Mouse (Mus musculus): ENCODE results near the gene Pcdh10. TPM values are rescaled to one million over a fixed set of nuclear protein-coding genes. Genes with fewer than 3 reads are reported as not detected.

Gene Pcdh10
- polyA plus RNA-seq (2012; ENCODE audit: insufficient read depth, insufficient read length, missing spikeins), result not detected in 2 replicates

DNA sequence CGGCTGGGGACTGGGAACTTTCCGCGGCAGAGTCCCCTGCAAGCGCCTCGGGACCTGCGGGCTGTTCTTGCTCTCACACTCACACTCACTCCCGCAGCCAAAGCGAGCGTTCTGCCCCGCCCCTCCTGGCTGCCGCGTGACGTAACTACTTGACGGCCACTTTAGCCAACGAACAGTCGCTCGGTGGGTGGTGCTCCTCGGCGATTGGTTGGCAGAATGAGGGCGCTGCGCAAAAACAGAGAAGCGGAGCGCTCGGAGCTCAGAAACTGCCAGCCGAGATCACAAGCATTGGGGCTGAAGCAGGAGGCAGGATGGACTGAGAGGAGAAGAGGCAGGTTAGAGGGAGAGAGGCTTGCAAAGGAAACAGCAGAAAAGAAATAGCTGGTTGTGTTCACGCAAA lies at the start of gene Pcdh10:
Gene Pcdh10 (plus strand): TSS at position 254 of the 400 bp plus-strand sequence.
- Histone ChIP-seq H3K4me3 (ENCODE audit: insufficient read depth, low read depth, low read length) (peak within 1 kb of the TSS; percentile 33), H3K27ac (replicated peaks; ENCODE audit: low read depth, low read length) (no peak within 1 kb of the TSS), H3K4me1 (ENCODE audit: control insufficient read depth, insufficient read depth, insufficient read length, low read length) (no peaks in the 10 kb centered on the region; the same call in 1 of the 2 replicates)

DNA sequence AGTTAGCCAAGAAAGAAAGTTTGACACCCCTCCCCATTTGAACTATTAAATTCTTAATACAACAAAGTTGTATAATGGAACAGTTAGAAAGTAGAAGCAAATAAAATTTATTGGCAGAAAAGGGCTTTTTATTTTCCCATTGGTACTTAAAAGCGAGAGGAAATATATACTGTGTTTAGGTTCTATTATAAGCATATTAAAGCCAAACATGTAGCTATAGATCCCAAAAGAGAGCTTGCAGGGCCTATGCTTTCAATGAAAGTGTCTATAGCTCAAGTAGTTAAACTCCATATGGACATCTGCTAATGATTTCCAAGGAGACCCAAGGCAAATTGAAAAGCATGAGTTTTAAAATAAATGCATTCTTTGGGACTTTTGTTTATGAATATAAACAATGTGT lies 22.3 kb upstream of the Pcdh10 start:
- Histone ChIP-seq H3K4me1 (ENCODE audit: control insufficient read depth, insufficient read depth, insufficient read length, low read length) (no peaks in the 10 kb centered on the region), H3K27ac (replicated peaks; ENCODE audit: low read depth, low read length) (no peak overlapping the region), H3K4me3 (ENCODE audit: insufficient read depth, low read depth, low read length) (no peak overlapping the region)

DNA sequence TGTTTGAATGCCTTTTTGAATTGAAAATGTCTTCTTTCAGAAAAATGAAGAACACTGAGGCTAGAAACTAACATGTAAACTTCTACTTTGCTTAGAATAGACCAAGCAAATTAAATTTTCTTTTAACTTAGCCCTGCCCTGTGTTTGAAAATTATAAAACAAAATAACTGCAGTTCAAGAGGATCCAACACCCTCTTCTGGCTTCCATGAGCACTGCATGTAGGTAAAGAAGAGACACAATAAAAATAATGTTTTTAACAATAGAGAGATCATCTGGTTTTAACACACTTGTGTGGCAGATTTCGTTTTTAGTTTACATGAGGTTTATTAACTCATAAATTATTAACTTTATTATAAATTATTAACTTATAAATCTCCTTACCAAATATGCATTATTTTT lies 9.2 kb upstream of the Pcdh10 start:
- Histone ChIP-seq H3K4me3 (ENCODE audit: insufficient read depth, low read depth, low read length) (no peak overlapping the region), H3K27ac (replicated peaks; ENCODE audit: low read depth, low read length) (no peak overlapping the region), H3K4me1 (ENCODE audit: control insufficient read depth, insufficient read depth, insufficient read length, low read length) (no peaks in the 10 kb centered on the region)

DNA sequence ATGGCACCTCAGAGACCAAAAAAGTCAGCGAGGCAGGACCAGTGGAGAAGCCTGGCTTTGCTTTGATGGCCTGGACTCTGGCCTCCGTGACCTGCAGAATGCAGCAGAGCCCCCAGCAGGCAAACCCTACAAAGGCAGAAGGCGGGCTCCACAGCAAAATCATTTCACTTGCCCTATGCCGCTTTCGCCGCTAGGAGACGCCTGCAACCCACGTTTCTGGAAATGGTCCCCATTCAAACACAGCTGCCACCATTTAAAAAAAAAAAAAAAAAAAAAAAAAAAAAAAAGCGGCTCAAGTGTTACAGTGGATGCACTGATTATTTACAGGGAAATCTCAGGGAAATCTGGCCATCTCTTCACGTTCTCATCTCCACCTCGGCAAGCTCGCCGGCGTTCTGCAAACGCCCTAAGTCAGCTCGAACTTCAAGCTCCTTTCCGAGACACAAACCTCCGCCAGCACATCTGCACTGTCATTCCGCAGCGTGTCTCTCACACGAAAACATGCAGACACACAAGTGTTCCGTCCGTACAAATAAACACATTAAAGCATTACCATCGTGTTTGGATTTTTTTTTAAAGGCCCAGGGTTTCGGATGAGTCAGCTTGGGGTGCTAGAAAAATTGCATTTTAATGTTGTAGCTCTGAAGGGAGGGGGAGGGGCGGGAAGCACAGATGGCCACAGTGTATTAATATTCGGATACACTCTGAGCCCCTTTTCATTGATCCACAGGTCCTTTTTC lies 2.3 kb upstream of the Pcdh10 start:
- Histone ChIP-seq H3K4me3 (ENCODE audit: insufficient read depth, low read depth, low read length) (peak overlapping the region; percentile 41), H3K27ac (replicated peaks; ENCODE audit: low read depth, low read length) (no peak overlapping the region), H3K4me1 (ENCODE audit: control insufficient read depth, insufficient read depth, insufficient read length, low read length) (no peaks in the 10 kb centered on the region; the same call in 1 of the 2 replicates)

DNA sequence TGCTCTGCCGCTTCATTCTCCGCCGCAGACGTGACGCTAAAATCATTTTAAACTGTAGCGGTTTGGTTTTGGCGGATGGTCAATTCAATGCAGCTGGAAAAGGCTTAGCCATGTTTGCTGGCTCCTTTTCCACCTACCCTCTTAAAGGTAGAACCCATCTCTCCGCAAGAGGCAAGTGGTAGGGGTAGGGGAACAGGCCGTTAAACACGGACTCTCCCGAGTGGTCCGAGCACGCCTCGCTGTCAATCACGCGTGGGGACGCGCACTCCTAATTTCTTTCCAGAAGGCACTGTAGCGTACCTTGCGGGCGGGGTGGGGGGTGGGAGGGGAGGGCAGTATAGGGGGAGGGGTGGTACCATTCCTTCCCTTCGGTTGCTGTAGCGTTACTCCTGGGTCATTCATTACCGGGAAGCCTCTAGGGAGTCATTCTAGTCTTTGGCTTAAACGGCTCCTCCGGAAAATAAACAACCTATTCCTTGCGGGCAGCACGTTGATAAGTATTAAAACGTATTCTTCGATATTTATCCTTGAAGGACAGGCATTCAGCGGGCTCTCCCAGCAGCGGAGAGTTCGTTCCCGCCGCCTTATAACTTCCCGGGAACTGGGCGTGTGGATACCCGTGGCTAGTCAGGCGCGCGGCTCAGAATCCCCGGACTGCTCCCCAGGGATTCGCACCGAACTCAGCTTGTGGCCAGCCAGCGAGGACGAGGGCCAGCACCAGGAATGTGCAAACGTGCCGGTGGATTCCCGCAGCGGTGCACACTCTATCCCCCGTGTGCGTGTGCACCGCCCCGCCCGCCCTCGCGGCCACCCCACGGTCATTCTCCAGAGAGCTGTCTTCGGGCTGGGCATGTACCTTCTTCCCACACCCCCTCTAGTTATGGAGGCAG lies 1.5 kb upstream of the Pcdh10 start:
- H3K27ac ChIP-seq (replicated peaks; ENCODE audit: low read depth, low read length), result no peak overlapping the region
- H3K4me1 ChIP-seq (ENCODE audit: control insufficient read depth, insufficient read depth, insufficient read length, low read length), result no peaks in the 10 kb centered on the region; the same call in 1 of the 2 replicates
- peak overlapping the region; percentile 41 for H3K4me3 ChIP-seq (ENCODE audit: insufficient read depth, low read depth, low read length)

DNA sequence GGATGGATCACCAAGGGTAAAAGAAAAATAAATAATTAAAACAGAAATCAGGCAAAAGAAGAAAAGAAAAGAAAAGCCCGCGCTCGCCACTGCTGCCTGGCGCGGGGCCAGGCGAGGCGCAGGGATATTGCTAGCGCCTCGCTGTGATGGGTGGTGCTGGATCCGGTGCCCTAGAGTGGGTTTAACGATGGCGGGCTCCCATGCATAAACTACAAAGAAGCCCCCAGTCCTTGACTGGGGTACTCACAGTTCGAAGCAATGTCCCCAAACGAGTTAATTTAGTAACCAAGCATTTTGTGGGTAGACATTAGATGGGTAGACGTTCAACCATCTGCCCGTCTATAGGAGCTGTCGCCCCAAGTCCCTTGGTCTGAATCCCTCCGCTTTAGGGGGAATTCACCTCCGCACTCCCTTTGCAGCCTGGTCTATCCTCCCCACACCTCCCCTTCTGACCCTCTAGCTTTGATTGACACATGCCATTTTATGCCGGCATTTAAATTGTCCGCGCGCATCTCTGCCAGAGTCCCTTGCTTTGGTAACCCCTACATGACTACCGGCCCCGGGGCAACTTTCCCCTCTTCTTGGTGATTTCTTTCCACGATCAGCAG lies 703 bp upstream of the Pcdh10 start:
- H3K4me1 ChIP-seq (ENCODE audit: control insufficient read depth, insufficient read depth, insufficient read length, low read length), result no peaks in the 10 kb centered on the region; the same call in 1 of the 2 replicates
- H3K4me3 ChIP-seq (ENCODE audit: insufficient read depth, low read depth, low read length), result peak overlapping the region; percentile 33
- H3K27ac ChIP-seq (replicated peaks; ENCODE audit: low read depth, low read length), result no peak overlapping the region

DNA sequence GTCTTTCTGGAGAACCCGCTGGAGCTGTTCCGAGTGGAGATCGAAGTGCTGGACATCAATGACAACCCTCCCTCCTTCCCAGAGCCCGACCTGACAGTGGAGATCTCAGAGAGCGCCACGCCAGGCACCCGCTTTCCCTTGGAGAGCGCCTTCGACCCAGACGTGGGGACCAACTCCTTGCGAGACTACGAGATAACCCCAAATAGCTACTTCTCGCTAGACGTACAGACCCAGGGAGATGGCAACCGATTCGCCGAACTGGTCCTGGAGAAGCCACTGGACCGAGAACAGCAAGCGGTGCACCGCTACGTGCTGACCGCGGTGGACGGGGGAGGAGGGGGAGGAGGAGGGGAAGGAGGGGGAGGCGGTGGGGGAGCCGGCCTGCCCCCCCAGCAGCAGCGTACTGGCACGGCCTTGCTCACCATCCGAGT lies 1.4 kb downstream of the Pcdh10 start:
- no peaks in the 10 kb centered on the region; the same call in 1 of the 2 replicates for H3K4me1 ChIP-seq (ENCODE audit: control insufficient read depth, insufficient read depth, insufficient read length, low read length)
- H3K27ac ChIP-seq (replicated peaks; ENCODE audit: low read depth, low read length), result no peak overlapping the region
- no peak overlapping the region for H3K4me3 ChIP-seq (ENCODE audit: insufficient read depth, low read depth, low read length)

DNA sequence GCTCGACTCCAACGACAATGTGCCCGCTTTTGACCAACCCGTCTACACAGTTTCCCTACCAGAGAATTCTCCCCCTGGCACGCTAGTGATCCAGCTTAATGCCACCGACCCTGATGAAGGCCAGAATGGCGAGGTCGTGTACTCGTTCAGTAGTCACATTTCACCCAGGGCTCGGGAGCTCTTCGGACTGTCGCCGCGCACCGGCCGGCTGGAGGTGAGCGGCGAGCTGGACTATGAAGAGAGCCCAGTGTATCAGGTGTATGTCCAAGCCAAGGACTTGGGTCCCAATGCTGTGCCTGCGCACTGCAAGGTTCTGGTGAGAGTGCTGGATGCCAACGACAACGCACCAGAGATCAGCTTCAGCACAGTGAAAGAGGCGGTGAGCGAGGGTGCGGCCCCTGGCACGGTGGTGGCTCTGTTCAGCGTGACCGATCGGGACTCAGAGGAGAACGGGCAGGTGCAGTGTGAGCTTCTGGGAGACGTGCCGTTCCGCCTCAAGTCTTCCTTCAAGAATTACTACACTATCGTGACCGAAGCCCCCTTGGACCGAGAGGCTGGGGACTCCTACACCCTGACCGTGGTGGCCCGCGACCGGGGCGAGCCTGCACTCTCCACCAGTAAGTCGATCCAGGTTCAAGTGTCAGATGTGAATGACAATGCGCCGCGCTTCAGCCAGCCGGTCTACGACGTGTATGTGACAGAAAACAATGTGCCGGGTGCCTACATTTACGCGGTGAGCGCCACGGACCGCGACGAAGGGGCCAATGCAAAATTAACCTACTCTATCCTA lies 2.0 kb downstream of the Pcdh10 start:
- Histone ChIP-seq H3K4me3 (ENCODE audit: insufficient read depth, low read depth, low read length) (no peak overlapping the region), H3K27ac (replicated peaks; ENCODE audit: low read depth, low read length) (no peak overlapping the region), H3K4me1 (ENCODE audit: control insufficient read depth, insufficient read depth, insufficient read length, low read length) (no peaks in the 10 kb centered on the region; the same call in 1 of the 2 replicates)

DNA sequence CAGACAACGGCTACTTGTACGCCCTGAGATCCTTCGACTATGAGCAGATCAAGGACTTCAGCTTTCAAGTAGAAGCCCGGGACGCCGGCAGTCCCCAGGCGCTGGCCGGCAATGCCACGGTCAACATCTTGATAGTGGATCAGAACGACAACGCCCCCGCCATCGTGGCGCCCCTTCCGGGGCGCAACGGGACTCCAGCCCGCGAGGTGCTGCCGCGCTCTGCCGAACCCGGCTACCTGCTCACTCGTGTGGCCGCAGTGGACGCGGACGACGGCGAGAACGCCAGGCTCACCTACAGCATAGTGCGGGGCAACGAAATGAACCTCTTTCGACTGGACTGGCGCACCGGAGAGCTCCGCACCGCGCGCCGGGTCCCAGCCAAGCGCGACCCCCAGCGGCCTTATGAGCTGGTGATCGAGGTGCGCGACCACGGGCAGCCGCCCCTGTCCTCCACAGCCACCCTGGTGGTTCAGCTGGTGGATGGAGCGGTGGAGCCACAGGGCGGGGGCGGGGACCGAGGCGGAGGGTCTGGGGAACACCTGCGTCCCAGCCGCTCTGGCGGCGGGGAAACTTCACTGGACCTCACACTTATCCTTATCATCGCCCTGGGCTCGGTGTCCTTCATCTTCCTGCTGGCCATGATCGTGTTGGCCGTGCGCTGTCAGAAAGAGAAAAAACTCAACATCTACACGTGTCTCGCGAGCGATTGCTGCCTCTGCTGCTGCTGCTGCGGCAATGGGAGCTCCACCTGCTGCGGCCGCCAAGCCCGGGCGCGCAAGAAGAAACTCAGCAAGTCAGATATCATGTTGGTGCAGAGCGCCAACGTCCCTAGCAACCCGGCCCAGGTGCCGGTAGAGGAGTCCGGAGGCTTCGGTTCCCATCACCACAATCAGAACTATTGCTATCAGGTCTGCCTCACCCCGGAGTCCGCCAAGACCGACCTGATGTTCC lies 2.9 kb downstream of the Pcdh10 start:
- H3K27ac ChIP-seq (replicated peaks; ENCODE audit: low read depth, low read length), result no peak overlapping the region
- no peaks in the 10 kb centered on the region; the same call in 1 of the 2 replicates for H3K4me1 ChIP-seq (ENCODE audit: control insufficient read depth, insufficient read depth, insufficient read length, low read length)
- no peak overlapping the region for H3K4me3 ChIP-seq (ENCODE audit: insufficient read depth, low read depth, low read length)

DNA sequence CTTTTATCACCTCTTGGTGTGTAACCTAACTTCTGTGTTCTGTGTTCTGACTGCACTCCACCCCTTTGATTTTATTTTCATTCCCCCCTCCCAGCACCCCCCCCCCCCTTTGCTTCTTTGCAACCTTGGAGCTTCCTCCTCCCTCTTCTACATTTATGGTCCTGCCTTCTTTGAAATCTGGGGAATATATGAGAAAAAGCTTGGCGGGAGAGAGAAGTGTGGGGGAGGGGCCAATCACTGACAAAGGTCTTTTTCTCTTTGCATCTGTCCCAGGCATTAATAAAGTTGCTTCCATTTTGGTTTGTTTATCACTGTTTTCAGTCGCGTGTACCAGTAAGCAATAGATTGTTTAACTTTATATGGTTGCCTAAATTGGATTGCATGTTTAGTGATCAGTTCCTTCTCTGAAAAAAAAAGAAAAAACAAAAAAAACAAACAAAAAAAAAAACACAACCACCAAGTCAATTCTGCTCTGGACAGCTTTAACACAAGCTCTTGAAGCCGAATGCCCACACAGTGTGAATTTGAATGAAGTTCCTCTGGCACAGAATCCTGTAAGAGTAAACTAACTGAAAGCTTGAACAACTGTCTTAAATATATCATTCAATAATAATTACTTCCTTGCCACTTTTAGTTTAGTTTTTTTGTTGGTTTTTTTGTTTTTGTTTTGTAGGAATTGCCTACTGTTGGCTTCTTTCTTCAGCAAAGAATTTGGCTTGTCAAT lies 4.0 kb downstream of the Pcdh10 start:
- H3K27ac ChIP-seq (replicated peaks; ENCODE audit: low read depth, low read length), result no peak overlapping the region
- no peaks in the 10 kb centered on the region; the same call in 1 of the 2 replicates for H3K4me1 ChIP-seq (ENCODE audit: control insufficient read depth, insufficient read depth, insufficient read length, low read length)
- H3K4me3 ChIP-seq (ENCODE audit: insufficient read depth, low read depth, low read length), result no peak overlapping the region

DNA sequence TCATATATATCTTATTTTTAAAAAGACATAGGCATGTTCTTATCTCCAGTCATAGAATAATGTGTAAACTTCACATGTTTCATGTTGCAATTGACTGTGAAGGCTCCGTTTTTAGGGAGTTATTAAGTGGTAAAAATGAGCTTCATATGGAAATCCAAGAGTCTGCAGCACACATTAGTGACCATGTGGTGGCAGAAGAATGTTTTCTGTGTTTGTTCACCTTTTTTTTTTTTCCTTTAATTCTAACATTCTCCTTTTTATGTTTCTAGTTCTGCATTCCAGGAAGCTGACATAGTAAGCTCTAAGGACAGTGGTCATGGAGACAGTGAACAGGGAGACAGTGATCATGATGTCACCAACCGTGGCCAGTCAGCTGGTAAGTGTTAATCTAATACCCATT lies 5.6 kb downstream of the Pcdh10 start:
- no peaks in the 10 kb centered on the region; the same call in 1 of the 2 replicates for H3K4me1 ChIP-seq (ENCODE audit: control insufficient read depth, insufficient read depth, insufficient read length, low read length)
- H3K27ac ChIP-seq (replicated peaks; ENCODE audit: low read depth, low read length), result no peak overlapping the region
- no peak overlapping the region for H3K4me3 ChIP-seq (ENCODE audit: insufficient read depth, low read depth, low read length)

DNA sequence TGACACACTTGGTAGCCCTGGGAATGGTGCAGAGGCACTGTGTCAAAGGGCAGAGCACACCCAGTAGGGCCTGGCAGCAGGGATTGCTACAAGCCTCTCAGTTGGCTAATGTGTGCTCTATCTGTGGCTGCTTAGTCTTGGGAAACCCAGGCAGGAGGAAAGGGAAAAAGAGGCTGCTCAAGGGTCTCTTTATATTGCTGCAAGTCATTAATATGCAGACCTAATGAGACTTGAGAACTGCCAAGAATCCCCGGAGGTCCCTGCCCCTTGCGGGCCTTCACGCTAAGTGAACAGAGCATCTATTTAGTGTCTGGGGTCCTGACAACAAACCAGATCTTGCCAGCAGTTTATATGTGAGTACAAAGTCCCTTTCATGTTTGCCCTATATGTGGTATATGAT lies 6.8 kb downstream of the Pcdh10 start:
- Histone ChIP-seq H3K4me3 (ENCODE audit: insufficient read depth, low read depth, low read length) (no peak overlapping the region), H3K4me1 (ENCODE audit: control insufficient read depth, insufficient read depth, insufficient read length, low read length) (no peaks in the 10 kb centered on the region; the same call in 1 of the 2 replicates), H3K27ac (replicated peaks; ENCODE audit: low read depth, low read length) (no peak overlapping the region)

DNA sequence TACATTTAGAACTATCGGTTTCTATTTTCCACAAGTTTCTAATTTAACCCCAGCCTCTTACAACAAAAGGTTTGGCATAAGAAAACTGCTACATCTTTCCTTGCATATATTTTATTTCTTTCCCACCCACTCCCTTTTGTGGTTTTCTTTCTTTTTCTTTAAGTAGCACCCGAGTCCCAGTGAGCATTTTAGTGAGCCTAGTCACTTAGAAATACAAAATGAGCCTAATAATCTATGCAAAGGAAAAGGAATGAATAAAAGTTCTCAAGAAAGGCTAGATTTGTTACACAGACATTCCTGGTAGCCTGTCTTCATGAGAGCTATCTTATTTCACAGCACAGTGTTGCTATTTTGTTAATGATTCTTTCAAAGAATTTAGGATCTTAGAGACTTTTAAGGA lies 7.3 kb downstream of the Pcdh10 start:
- H3K27ac ChIP-seq (replicated peaks; ENCODE audit: low read depth, low read length), result no peak overlapping the region
- no peaks in the 10 kb centered on the region for H3K4me1 ChIP-seq (ENCODE audit: control insufficient read depth, insufficient read depth, insufficient read length, low read length)
- H3K4me3 ChIP-seq (ENCODE audit: insufficient read depth, low read depth, low read length), result no peak overlapping the region

Measured in brown adipose tissue, adult 24 weeks (tissue).